ENCODE assay signal across 22 mouse cellular contexts in the genomic region with DNA sequence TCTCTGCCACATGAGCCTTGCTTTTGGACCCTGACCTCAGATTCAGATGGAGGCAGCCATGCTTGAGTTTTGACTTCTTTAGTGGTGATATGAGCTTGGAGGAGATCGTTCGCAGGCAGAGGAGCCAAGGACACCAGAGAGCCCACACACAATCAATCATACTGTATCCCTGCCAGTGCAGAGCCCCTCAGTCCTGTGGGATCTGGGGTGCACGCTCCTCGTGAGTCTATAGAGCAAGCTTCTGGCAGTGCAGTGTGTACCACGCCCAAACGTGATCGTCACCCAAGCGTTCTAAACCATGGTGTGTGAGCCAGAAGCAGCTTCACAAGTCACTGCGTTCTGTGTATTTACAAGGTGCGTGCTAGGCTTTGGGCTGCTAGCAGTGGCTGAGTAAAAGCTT.
"Had no signal": no experiment of that assay in that cellular context is flagged by ENCODE, and none has a peak within 500 bp of the region (broad histone marks: within the 10 kb centered on the region; RNA-seq: fewer than 3 reads in every experiment).

No protein-coding gene starts in this region.

- DNase-seq: gastrocnemius, postnatal 14 days; heart, adult 18-20 months; heart, postnatal 10 days; heart, postnatal 4 days; kidney, adult 18-20 months; kidney, adult 8-10 months; kidney, postnatal 10 days; kidney, postnatal 25 days; kidney, postnatal 4 days; liver; liver, embryonic 13.5 days had no signal

- ATAC-seq: hindbrain, postnatal 0 days; intestine, postnatal 0 days had no signal

- H3K4me2 ChIP-seq: heart, embryonic 12.5 days; hindbrain, embryonic 12.5 days; hindbrain, embryonic 15.5 days; limb, embryonic 12.5 days; liver, embryonic 11.5 days; liver, embryonic 13.5 days had no signal

- H3K9me3 ChIP-seq: heart, embryonic 10.5 days; heart, embryonic 12.5 days; hindbrain, embryonic 10.5 days; hindbrain, embryonic 12.5 days; hindbrain, embryonic 15.5 days; limb, embryonic 10.5 days; limb, embryonic 12.5 days; liver, embryonic 13.5 days had no signal

- H3K4me1 ChIP-seq: heart, embryonic 10.5 days; heart, embryonic 12.5 days; hindbrain, embryonic 10.5 days; hindbrain, embryonic 12.5 days; hindbrain, embryonic 15.5 days; limb, embryonic 10.5 days; limb, embryonic 12.5 days; liver, embryonic 13.5 days had no signal

- H3K4me3 ChIP-seq: heart, embryonic 10.5 days; heart, embryonic 12.5 days; hindbrain, embryonic 10.5 days; hindbrain, embryonic 12.5 days; hindbrain, embryonic 15.5 days; layer of hippocampus, adult 2 months; limb, embryonic 10.5 days; limb, embryonic 12.5 days; liver, embryonic 13.5 days had no signal

- H3K9ac ChIP-seq: heart, embryonic 12.5 days; hindbrain, embryonic 12.5 days; hindbrain, embryonic 15.5 days; limb, embryonic 12.5 days; liver, embryonic 13.5 days had no signal

- H3K36me3 ChIP-seq: hindbrain, embryonic 15.5 days had no signal

- H3K27me3 ChIP-seq: heart, embryonic 12.5 days; hindbrain, embryonic 12.5 days; hindbrain, embryonic 15.5 days; limb, embryonic 12.5 days; liver, embryonic 13.5 days had no signal

- H3K27ac ChIP-seq: heart, embryonic 10.5 days; hindbrain, embryonic 10.5 days; hindbrain, embryonic 12.5 days; hindbrain, embryonic 15.5 days; hindbrain, postnatal 0 days; layer of hippocampus, adult 2 months; limb, embryonic 10.5 days; limb, embryonic 12.5 days; liver, embryonic 13.5 days had no signal
